Mouse (Mus musculus): ENCODE results near the gene Fam166b.

GRCm38 (mm10) chr4:43381408-43382154 is 47.4 kb downstream of the Fam166b start, which contains the start of gene Rusc2:
- TF ChIP-seq CTCF (IDR thresholded peaks at IDR 0.05; ENCODE audit: control insufficient read depth, insufficient read depth, insufficient read length) (peak; percentile 69), FOSL1 (IDR thresholded peaks at IDR 0.05; ENCODE audit: insufficient read depth, low read length, poor library complexity, severe bottlenecking) (no peak), MAX (IDR thresholded peaks at IDR 0.05) (peak; percentile 34), CEBPB (IDR thresholded peaks at IDR 0.05; ENCODE audit: low read depth) (no peak), USF1 (IDR thresholded peaks at IDR 0.05; ENCODE audit: low read depth) (no peak), MYOG (IDR thresholded peaks at IDR 0.05; ENCODE audit: control insufficient read depth, extremely low read depth, insufficient read length) (no peak)
